Mouse (Mus musculus): ENCODE data around the gene Ubxn11.
"Not testable (repeated sequence)": the region's sequence is repeated elsewhere in the genome, so short reads cannot be mapped to it uniquely, and the experiment has no call there.

The Ubxn11 gene

GRCm38 (mm10) chr4:134144297-134144696 is 41.9 kb downstream of the Ubxn11 start:
- DNase-seq (ENCODE audit: low read depth): not testable (repeated sequence)

GRCm38 (mm10) chr4:134149389-134149788 is 47.0 kb downstream of the Ubxn11 start:
- DNase-seq (ENCODE audit: low read depth): no peak

GRCm38 (mm10) chr4:134152112-134152511 is 49.7 kb downstream of the Ubxn11 start:
- no peak for DNase-seq (ENCODE audit: low read depth)

- no peak for DNase-seq (ENCODE audit: low read depth)
Observed at GRCm38 (mm10) chr4:134153656-134154055, 51.3 kb downstream of the Ubxn11 start.

GRCm38 (mm10) chr4:134154354-134154753 is 52.0 kb downstream of the Ubxn11 start:
- DNase-seq (ENCODE audit: low read depth): no peak

- no peak for DNase-seq (ENCODE audit: low read depth)
Observed at GRCm38 (mm10) chr4:134155531-134155930, 53.2 kb downstream of the Ubxn11 start.

GRCm38 (mm10) chr4:134155961-134156465 is 53.6 kb downstream of the Ubxn11 start:
- DNase-seq (ENCODE audit: low read depth): no peak

- DNase-seq (ENCODE audit: low read depth): no peak
Observed at GRCm38 (mm10) chr4:134156744-134157143, 54.4 kb downstream of the Ubxn11 start.

- no peak for DNase-seq (ENCODE audit: low read depth)
Observed at GRCm38 (mm10) chr4:134157558-134157957, 55.2 kb downstream of the Ubxn11 start.

GRCm38 (mm10) chr4:134158774-134159173 is 56.4 kb downstream of the Ubxn11 start:
- no peak for DNase-seq (ENCODE audit: low read depth)

- DNase-seq (ENCODE audit: low read depth): not testable (repeated sequence)
Observed at GRCm38 (mm10) chr4:134160071-134160470, 57.7 kb downstream of the Ubxn11 start.

GRCm38 (mm10) chr4:134164591-134164990 is 62.2 kb downstream of the Ubxn11 start:
- DNase-seq (ENCODE audit: low read depth): no peak

- DNase-seq (ENCODE audit: low read depth): peak; percentile 43
Observed at GRCm38 (mm10) chr4:134165024-134165423, 62.7 kb downstream of the Ubxn11 start.

- DNase-seq (ENCODE audit: low read depth): peak; percentile 65
Observed at GRCm38 (mm10) chr4:134165548-134166465, 63.4 kb downstream of the Ubxn11 start.

GRCm38 (mm10) chr4:134166906-134167305 is 64.5 kb downstream of the Ubxn11 start:
- no peak for DNase-seq (ENCODE audit: low read depth)

- DNase-seq (ENCODE audit: low read depth): no peak
Observed at GRCm38 (mm10) chr4:134172391-134172790, 70.0 kb downstream of the Ubxn11 start.
